Mouse (Mus musculus): ENCODE data around the gene Tmppe. TPM values are rescaled to one million over a fixed set of nuclear protein-coding genes. Genes with fewer than 3 reads are reported as not detected.

Gene Tmppe
- polyA plus RNA-seq, 1 experiment from 2014 or later, result 9.9 TPM

DNA sequence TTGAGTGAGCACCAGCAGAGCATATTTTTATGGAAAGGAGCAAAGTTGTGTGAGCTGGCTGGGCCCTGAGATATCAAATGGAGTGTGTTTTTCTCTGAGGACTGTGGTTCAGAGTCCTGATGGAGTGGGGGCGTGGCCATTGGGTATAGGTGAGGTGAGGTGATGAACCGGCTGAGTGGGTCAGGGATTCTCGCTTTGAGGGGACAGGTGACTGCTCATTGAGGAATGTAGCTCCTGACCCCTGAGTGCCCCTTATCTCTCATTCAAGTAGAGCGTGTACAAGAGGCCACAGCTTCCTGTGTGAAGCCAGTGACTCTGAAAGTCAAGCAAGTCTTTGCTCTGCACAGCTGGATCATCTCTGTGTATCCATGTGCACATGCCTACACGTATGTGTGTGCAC lies 25.3 kb downstream of the Tmppe start:
- DNase-seq (ENCODE audit: low spot score), result no peak
- Histone ChIP-seq H3K27ac (no peak overlapping the region), H3K4me3 (no peak overlapping the region), H3K36me3 (peaks cover 31% of the 10 kb centered on the region), H3K27me3 (ENCODE audit: insufficient read depth, poor library complexity, severe bottlenecking) (no peaks in the 10 kb centered on the region), H3K4me1 (replicated peaks) (peaks cover 4% of the 10 kb centered on the region; the same call in 1 of the 2 replicates), H3K9me3 (peaks cover 10% of the 10 kb centered on the region)
- WGBS, result 90% methylated on average over 5 of the region's 5 CpGs

DNA sequence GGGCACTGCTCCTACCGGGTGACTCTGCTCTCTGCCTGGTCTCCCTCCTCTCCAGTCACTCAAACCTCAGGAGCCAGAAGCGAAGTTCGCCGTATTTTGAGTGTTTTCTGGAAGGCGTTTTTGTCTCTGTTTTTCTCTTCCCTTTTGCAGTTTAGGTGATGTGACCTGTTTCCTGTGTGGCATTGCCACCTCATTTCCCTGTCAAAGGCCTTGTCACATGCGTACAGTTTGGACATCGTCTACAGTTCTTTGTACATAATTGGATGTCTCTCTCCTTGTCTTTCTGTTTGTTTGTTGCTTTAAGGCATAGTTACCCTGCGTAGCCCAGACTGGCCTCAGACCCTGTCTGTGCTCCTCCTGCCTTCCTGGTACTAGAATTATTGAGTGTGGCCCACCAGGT lies 26.5 kb downstream of the Tmppe start:
- H3K4me1 ChIP-seq (replicated peaks), result peaks cover 4% of the 10 kb centered on the region; the same call in 1 of the 2 replicates
- H3K36me3 ChIP-seq, result peaks cover 30% of the 10 kb centered on the region
- no peak overlapping the region for H3K4me3 ChIP-seq
- no peak for DNase-seq (ENCODE audit: low spot score)
- H3K27me3 ChIP-seq (ENCODE audit: insufficient read depth, poor library complexity, severe bottlenecking), result no peaks in the 10 kb centered on the region
- H3K9me3 ChIP-seq, result peaks cover 10% of the 10 kb centered on the region
- H3K27ac ChIP-seq, result no peak overlapping the region
- 92% methylated on average over 8 of the region's 8 CpGs for WGBS

DNA sequence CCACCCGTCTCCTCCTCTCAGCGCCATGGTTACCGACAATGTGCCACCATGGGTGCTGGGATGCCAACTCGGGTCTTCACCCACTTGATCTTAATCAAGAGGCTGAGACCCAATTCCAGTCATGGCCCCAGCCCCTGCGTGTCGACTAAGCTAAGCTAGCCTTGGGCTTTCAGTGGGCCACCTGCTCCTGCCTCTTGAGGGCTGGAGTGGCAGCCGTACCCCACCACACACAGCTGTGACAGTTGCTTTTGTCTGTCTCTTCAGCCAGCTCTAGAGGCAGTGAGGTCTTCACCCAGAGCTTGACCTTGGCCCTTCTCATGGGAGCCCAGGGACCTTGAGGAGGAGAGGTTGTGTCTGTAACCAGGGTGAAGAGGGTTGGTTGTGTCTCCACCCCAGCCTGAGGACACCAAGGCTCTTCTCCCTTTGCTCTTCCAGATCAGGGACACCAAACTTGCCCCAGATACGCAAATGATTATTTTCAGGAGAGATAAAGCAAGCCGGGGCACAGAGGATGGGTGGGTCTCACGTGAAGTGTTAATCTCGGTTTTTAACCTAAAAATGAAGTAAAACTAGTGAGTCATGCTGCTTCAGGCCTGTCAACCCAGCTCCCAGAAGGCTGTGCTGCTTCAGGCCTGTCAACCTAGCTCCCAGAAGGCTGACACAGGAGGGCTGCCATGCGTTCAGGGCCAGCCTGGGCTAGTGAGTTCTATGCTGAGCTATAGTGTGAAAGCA lies 27.4 kb downstream of the Tmppe start:
- no peak for DNase-seq (ENCODE audit: low spot score)
- Histone ChIP-seq H3K4me3 (no peak overlapping the region), H3K4me1 (replicated peaks) (peaks cover 4% of the 10 kb centered on the region; the same call in 1 of the 2 replicates), H3K27me3 (ENCODE audit: insufficient read depth, poor library complexity, severe bottlenecking) (no peaks in the 10 kb centered on the region), H3K27ac (no peak overlapping the region), H3K36me3 (peaks cover 35% of the 10 kb centered on the region), H3K9me3 (peaks cover 10% of the 10 kb centered on the region)
- 86% methylated on average over 12 of the region's 12 CpGs for WGBS

DNA sequence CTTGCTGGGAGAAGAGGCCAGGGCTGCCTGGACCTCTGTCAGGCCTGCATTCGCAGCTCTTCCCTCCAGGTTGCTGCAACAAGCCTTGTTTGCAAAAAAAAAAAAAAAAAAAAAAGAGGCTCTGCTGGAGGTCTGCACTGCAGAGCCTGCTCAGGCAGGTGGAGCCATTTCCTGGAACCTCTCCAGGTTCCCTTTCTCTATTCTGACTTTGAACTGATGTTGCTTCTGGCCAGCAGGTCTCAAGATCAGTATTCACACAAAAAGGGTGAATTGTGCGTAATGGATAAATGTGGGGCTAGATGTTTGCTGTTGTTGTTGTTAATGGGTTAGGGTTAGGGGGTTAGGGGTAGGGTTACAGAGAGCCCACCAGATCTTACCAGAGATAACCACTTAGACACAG lies 34.8 kb downstream of the Tmppe start:
- no peaks in the 10 kb centered on the region for H3K27me3 ChIP-seq (ENCODE audit: insufficient read depth, poor library complexity, severe bottlenecking)
- 76% methylated on average over 2 of the region's 2 CpGs for WGBS

DNA sequence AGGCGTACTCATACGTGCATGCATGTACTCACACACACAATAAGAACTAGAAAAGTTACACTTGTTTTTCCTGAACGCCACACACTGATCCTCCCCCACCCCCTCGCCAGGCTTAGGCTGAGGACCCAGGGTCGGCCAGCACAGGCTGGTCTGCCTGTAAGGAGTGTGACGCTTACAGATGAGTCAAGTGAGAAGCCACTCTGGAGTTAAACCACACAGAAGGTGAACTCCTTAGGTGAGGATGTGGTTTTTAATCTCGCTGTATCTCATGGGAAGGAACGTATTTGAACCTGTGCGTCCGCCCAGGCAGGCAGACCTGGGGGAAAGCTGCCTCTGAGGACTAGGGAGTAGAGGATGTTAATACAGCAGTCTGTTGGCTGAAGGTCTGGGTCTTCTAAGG lies 39.6 kb downstream of the Tmppe start:
- no peak overlapping the region for H3K27ac ChIP-seq
- no peaks in the 10 kb centered on the region for H3K4me1 ChIP-seq (replicated peaks)
- H3K27me3 ChIP-seq (ENCODE audit: insufficient read depth, poor library complexity, severe bottlenecking), result no peaks in the 10 kb centered on the region
- peaks cover 30% of the 10 kb centered on the region for H3K36me3 ChIP-seq
- 84% methylated on average over 10 of the region's 10 CpGs for WGBS
- H3K9me3 ChIP-seq, result peaks cover 9% of the 10 kb centered on the region; the same call in 1 of the 2 replicates
- no peak overlapping the region for H3K4me3 ChIP-seq
- no peak for DNase-seq (ENCODE audit: low spot score)

More for the DNA sequence above, 34.8 kb downstream of the Tmppe start:
- Histone ChIP-seq H3K9me3 (peaks cover 9% of the 10 kb centered on the region; the same call in 1 of the 2 replicates), H3K4me3 (no peak overlapping the region), H3K4me1 (replicated peaks) (no peaks in the 10 kb centered on the region), H3K36me3 (peaks cover 38% of the 10 kb centered on the region), H3K27ac (no peak overlapping the region)
- no peak for DNase-seq (ENCODE audit: low spot score)

DNA sequence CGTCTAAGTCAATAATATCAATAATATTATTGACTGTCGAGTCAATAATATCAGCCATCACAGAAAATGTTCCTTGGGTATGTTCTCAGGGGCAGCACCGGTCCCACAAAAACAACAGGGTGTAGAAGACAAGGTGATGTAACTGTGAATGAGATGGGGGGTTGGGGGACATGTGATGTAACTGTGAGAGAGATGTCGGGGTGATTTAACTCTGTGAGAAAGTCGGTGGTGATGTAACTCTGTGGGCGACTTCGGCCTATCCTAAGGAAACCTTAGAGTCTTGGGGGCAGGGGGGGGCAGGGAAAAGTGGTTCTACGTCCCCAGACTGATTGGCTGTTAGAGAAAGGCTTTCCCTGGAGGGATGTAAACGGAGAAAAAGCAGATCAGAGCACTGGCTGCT lies 41.3 kb downstream of the Tmppe start:
- no peaks in the 10 kb centered on the region for H3K27me3 ChIP-seq (ENCODE audit: insufficient read depth, poor library complexity, severe bottlenecking)
- H3K4me1 ChIP-seq (replicated peaks), result no peaks in the 10 kb centered on the region
- no peak overlapping the region for H3K4me3 ChIP-seq
- WGBS, result 92% methylated on average over 9 of the region's 9 CpGs
- peaks cover 16% of the 10 kb centered on the region for H3K36me3 ChIP-seq
- H3K9me3 ChIP-seq, result no peaks in the 10 kb centered on the region
- H3K27ac ChIP-seq, result no peak overlapping the region
- no peak for DNase-seq (ENCODE audit: low spot score)

DNA sequence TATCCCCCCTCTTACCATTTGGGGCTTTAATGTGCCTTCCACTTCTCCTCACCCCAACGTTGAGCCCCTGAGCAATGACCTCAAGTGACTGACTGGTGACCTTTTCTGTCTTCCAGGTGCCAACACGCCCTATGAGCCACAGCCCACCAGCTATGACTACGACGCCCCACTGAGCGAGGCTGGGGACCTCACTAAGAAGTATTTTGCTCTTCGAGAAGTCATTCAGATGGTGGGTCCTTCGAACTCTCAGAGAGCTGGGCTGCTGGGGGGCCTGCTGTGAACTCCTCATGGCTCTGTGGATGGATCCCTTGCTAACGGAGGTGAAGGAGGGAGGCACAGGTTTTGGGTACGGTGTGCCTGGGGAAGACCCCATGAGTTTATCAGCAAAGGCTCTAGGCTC lies 42.0 kb downstream of the Tmppe start:
- DNase-seq (ENCODE audit: low spot score), result no peak
- Histone ChIP-seq H3K4me1 (replicated peaks) (no peaks in the 10 kb centered on the region), H3K36me3 (peaks cover 10% of the 10 kb centered on the region), H3K27ac (no peak overlapping the region), H3K9me3 (no peaks in the 10 kb centered on the region), H3K4me3 (no peak overlapping the region), H3K27me3 (ENCODE audit: insufficient read depth, poor library complexity, severe bottlenecking) (no peaks in the 10 kb centered on the region)
- WGBS, result 84% methylated on average over 9 of the region's 9 CpGs

DNA sequence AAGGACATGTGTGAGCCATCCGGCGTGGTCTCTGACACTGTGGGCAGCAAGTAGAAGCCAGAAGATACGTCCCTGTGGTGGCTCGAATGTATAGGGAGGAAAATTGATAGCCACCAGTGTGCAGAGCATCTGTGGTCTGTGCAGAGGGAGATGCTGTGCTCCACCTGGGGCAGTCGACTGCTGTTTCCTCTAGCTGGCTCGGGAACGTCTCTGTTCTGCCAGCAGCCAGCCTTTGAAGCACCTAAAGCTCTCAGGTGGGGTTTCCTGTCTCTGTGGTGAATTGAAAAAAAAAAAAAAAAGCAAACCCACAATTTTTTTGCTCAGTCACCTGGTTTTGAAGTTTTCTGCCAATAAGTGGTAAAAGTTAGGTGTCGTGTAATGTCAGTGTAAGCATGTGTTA lies 42.4 kb downstream of the Tmppe start:
- H3K4me3 ChIP-seq, result no peak overlapping the region
- H3K27ac ChIP-seq, result no peak overlapping the region
- no peaks in the 10 kb centered on the region for H3K4me1 ChIP-seq (replicated peaks)
- WGBS, result 91% methylated on average over 8 of the region's 8 CpGs
- no peak for DNase-seq (ENCODE audit: low spot score)
- no peaks in the 10 kb centered on the region for H3K9me3 ChIP-seq
- H3K36me3 ChIP-seq, result peaks cover 10% of the 10 kb centered on the region
- no peaks in the 10 kb centered on the region for H3K27me3 ChIP-seq (ENCODE audit: insufficient read depth, poor library complexity, severe bottlenecking)

DNA sequence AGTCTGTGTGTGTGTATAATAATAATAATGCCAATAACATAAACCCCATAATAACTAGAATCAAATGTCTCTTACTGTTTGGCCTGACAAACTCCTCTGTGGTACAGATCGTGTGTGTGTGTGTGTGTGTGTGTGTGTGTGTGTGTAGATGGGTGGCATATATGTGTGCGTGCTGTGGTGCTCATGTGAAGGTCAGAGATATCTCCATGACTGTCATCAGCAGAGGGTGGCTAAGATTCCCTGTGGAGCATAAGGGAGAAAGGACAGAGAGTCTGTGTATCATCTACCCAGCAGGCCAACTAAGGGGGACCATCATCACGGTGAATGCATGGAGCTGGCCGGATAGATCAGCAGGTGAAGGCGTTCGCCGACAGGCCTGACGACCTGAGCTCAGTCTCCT lies 46.0 kb downstream of the Tmppe start:
- Histone ChIP-seq H3K4me1 (replicated peaks) (no peaks in the 10 kb centered on the region), H3K27me3 (ENCODE audit: insufficient read depth, poor library complexity, severe bottlenecking) (no peaks in the 10 kb centered on the region), H3K9me3 (no peaks in the 10 kb centered on the region), H3K36me3 (peaks cover 10% of the 10 kb centered on the region), H3K4me3 (no peak overlapping the region), H3K27ac (no peak overlapping the region)
- WGBS, result 93% methylated on average over 8 of the region's 8 CpGs
- DNase-seq (ENCODE audit: low spot score), result no peak

DNA sequence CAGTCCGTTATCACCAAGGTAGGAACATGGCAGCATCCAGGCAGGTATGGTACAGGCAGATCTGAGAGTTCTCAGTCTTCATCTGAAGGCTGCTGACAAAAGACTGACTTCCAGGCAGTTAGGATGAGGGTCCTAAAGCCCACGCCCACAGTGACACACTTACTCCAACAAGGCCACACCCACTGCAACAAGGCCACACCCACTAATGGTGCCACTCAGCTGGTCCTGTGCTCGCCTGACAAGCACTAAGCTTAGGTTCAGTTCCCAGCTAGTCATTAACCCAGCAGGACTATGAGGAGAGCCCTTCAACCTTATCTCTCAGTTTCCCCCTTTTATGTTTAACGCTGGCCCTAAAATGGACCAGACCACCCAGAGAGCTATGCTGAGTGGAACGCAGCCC lies 47.8 kb downstream of the Tmppe start:
- no peaks in the 10 kb centered on the region for H3K9me3 ChIP-seq
- 83% methylated on average over 5 of the region's 5 CpGs for WGBS
- H3K4me3 ChIP-seq, result no peak overlapping the region
- H3K36me3 ChIP-seq, result no peaks in the 10 kb centered on the region
- H3K27ac ChIP-seq, result no peak overlapping the region
- no peaks in the 10 kb centered on the region for H3K27me3 ChIP-seq (ENCODE audit: insufficient read depth, poor library complexity, severe bottlenecking)
- DNase-seq (ENCODE audit: low spot score), result no peak
- H3K4me1 ChIP-seq (replicated peaks), result no peaks in the 10 kb centered on the region

DNA sequence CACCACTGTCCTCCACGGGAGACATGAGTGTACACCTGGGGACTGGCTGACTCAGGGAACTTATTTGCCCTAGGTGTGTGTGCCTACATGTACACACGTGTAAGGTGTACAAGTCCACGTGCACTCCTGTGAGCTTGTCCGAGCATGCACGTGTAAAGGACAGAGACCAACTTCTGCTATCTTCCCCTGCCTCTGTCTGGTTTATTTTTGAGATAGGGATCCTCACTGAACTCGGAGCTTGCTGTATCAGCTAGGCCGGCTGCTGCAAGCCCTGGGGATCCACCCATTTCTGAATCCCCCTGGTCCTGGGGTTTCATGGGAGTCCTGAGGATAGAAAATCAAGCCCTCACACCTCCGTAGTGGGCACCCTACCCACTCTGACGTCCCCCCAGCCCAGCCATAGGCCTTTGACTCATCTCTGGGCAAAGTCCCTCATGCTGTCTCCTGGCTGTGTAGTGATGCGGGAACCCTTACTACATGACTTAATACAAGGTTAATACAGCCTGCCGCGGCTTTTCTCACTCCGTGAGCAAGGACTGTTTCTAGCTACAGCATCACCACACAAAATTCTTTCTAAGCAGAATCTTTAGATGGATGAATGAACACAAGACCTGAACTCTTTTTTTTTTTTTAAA lies 48.3 kb downstream of the Tmppe start:
- H3K36me3 ChIP-seq, result no peaks in the 10 kb centered on the region
- H3K27me3 ChIP-seq (ENCODE audit: insufficient read depth, poor library complexity, severe bottlenecking), result no peaks in the 10 kb centered on the region
- 90% methylated on average over 13 of the region's 13 CpGs for WGBS
- H3K27ac ChIP-seq, result no peak overlapping the region
- H3K9me3 ChIP-seq, result no peaks in the 10 kb centered on the region
- no peaks in the 10 kb centered on the region for H3K4me1 ChIP-seq (replicated peaks)
- no peak for DNase-seq (ENCODE audit: low spot score)
- H3K4me3 ChIP-seq, result no peak overlapping the region

DNA sequence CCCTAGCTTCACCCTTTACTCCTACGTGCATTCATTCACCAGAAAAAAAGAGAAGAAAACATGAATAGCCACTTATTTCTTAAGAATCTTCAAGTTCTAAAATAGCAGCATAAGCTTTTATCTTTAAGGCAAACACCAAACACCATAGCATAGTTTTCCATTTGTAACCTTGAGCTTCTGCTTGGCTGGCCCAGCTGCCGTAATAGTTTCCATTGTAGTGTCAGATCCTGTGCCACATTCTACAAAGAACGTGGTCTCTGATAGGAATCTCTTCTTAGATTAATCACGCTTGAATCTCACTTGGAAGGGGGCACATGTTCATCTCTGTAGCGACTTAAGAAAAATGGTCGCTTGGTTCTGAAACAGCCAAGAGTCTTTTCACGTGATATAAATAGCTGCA lies 50.7 kb downstream of the Tmppe start:
- H3K9me3 ChIP-seq, result no peaks in the 10 kb centered on the region
- 0 out of 2 replicates have a peak, but pooled peaks cover 3% of the 10 kb centered on the region for H3K4me1 ChIP-seq (replicated peaks)
- no peak overlapping the region for H3K4me3 ChIP-seq
- no peak for DNase-seq (ENCODE audit: low spot score)
- no peaks in the 10 kb centered on the region for H3K27me3 ChIP-seq (ENCODE audit: insufficient read depth, poor library complexity, severe bottlenecking)
- no peak overlapping the region for H3K27ac ChIP-seq
- H3K36me3 ChIP-seq, result peaks cover 10% of the 10 kb centered on the region; the same call in 1 of the 2 replicates
- 89% methylated on average over 7 of the region's 7 CpGs for WGBS

DNA sequence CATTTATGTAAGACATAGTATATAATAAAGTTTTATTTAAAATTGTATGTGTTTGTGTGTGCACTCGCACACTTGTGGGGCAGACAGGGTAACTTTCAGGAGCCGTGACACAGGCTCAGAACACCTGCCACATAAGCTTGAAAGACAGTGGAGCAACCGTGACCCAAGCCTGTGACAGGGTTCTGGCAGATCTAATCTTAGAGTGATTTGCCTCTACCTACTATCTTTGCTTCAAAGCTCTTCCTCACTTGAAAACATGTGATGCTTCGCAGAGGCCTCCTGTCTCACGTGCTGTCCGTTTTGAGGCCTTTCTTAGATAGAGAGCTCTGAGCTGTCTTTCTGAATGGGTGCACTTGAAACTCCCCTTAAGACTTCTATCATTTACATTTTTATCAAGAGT lies 51.5 kb downstream of the Tmppe start:
- Histone ChIP-seq H3K27ac (no peak overlapping the region), H3K4me1 (replicated peaks) (0 out of 2 replicates have a peak, but pooled peaks cover 3% of the 10 kb centered on the region), H3K27me3 (ENCODE audit: insufficient read depth, poor library complexity, severe bottlenecking) (no peaks in the 10 kb centered on the region), H3K9me3 (no peaks in the 10 kb centered on the region), H3K36me3 (peaks cover 16% of the 10 kb centered on the region; the same call in 1 of the 2 replicates), H3K4me3 (no peak overlapping the region)
- 92% methylated on average over 6 of the region's 6 CpGs for WGBS
- DNase-seq (ENCODE audit: low spot score), result no peak

All from hindbrain, embryonic 10.5 days (tissue).